Mouse (Mus musculus): ENCODE results near the gene Tnfrsf11a.

GRCm38 (mm10) chr1:105752196-105752595 lies 28.3 kb upstream of the Tnfrsf11a start:
- no peak for TF ChIP-seq CTCF (IDR thresholded peaks at IDR 0.05; ENCODE audit: low read depth, low read length)
- no peak for TF ChIP-seq TAL1 (conservative IDR thresholded peaks at IDR 0.05; ENCODE audit: low read depth, low read length)
- no peak for TF ChIP-seq GATA1 (IDR thresholded peaks at IDR 0.05; ENCODE audit: borderline replicate concordance, low read length)
- TF ChIP-seq POLR2AphosphoS5 (IDR thresholded peaks at IDR 0.05; ENCODE audit: insufficient replicate concordance, low read depth, low read length): no peak
- TF ChIP-seq GATA2 (IDR thresholded peaks at IDR 0.05; ENCODE audit: borderline replicate concordance, low read depth, low read length): no peak
